Mouse (Mus musculus) cerebellum, adult 11 months (tissue): Measurements from ENCODE around the gene Sim2.

Experiments used
- DNase-seq: peaks from one replicate; pipeline ENCODE4 v3.0.0; 2022

Gene Sim2

DNA sequence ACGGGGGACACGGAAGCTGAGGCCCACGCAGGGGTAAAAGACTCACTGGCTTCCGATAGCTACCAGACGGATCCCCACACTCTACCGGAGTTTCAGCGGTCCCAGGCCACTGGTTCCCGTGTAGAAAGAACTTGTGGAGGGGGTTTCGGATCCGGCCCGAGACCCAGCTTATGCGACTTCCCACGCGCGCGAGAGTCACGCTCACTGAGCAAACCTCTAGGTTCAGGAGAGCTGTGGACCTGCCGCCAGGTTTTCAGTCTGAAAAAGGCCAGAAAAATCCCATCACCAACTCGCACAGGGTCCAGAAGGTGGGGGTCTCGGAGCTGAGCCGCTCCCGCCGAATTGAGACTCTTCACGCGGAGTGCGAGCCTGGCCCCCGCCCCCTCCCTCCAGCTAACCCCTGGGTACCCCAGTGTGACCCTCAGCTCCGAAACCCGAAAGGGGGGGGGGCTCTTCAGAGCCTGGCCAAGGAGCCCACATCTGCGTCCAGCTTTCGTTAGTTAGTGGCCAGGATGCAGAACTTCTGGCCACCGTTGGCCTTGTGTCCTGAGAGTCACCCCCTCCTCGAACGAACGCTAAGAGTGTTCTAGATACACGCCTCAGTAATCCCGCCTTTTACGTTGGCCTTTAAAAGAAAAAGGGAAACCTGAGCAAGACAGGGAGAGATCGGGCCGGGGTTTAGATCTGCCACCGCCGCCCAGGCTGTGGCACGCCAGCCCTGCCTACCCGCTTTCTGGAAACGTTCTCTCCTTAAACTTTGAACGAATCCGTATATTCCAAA lies 5.5 kb upstream of the Sim2 start:
- DNase-seq: no peak

DNA sequence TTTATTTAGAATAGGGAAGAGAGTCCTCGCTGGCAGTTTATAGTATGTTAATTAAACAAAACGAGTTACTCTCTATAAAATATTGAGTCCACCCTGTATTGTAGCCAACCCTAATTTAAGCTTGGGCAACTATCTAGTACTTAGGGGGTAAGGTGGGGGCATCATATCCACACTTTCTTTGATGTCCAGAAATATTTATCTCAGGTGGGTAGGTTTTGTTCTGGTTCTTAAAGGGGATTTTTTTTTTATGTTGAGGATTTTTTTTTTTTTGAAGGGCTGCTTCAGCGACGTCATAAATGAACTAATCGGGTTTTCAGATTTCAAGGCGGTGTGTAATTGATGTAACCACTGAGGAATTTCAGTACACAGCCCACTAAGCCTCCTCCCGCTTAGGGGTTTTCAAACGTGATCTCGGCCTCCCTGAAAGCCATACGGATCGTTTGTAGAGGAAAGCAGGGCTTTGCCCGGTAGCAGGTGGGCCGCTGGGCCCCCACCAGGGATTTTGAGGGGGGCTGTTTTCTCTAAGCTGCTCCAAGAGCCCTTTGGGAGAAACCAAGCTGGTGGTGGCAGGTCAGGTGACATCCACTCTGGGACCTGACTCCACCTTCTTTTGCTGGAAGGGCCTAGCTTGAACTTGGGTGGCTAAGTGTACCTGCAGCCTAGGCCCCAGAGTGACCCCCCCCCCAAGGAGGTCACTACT lies 4.7 kb upstream of the Sim2 start:
- DNase-seq: no peak

DNA sequence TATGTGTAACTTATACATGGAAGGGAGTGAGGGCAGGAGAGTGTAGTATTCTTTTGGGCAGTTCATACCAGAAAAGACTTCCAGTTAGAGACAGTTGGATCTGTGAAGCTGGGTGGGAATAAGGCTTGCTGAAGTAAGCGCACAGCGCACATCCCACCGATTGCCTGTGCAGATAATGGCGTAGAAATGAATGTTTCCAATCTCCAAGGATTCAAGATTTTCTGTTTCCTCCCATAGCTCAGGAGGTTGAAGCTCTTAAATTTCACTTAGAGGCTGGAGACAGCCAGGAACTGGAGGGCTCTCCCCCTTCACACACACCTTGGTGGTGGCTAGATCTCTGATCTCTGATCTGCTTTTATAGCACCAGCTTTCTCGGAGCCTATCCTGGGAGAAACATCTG lies 3.1 kb upstream of the Sim2 start:
- DNase-seq: no peak

DNA sequence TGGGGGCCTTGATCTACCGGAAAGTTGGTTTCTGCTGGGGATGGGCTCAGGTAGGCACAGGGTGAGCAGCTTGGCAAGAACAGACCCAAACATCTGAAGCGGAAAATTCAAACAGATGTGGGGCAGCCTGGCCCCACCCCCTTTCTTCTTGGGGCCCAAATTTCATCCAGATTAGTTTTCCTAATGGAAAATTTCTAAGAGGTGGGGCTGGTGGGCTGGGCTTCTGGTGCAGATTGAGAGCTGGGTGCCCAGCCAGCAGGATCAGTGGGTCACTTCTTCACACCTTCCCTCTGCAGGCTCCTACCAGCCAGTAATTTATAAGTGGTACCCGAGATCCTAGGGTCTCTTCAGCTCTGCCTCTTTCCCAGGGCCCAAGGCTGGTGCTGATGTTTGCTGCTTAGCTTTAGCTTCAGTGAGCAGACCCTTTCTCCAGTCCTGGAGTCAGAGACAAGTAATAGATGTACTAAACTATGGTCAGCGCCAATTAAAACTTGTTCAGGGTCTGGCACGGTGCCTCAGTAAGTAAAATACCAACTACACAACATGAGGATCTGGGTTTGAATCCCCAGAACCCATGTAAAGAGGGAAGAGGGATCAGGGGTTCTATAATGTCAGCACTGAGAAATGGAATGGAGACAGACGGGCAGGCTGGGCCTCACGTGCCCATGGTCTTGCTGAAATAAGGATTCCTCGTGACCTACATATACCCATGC lies 2.6 kb upstream of the Sim2 start:
- no peak for DNase-seq

DNA sequence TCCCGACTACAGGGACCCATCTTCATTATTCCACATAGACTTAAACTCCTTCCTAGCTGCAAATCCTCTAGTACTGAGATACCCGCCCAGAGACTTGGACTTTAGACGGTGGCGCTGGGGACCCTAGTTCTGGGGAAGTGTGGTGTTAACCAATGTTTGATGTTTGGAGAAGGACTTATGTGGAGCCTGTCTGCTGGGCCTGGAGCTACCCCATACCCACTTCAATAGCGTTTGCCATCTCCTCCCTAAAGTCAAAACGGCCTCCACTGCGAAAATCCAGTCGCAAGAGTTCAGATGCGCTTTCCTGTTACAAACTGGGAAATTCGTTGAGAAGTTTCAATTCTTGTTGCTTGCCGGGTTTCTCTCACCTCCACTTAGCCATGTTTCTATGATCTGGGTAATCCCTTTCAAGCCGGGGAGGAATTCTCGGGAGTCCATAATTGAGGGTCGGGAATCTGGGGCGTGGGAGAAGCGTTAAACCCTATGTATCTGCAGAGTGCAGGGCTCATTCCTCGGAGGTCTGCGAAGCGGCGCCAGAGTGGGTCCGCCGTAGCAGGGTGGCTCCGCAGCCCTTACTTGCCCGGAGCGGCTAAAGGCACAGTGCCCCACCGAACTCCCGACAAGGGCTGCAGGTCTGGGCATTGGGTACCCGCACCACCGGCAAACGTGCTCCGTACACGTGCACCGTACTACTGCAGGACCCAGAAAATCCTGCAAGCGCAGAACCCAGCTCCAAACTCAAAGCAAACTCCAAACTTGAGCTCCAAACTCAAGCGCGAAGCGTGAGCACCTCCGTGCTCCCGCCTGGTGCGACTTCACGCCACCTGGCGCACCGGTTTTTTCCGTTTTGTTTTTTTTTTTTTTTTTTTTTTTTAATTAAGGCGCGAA lies 1.5 kb upstream of the Sim2 start:
- DNase-seq: no peak

DNA sequence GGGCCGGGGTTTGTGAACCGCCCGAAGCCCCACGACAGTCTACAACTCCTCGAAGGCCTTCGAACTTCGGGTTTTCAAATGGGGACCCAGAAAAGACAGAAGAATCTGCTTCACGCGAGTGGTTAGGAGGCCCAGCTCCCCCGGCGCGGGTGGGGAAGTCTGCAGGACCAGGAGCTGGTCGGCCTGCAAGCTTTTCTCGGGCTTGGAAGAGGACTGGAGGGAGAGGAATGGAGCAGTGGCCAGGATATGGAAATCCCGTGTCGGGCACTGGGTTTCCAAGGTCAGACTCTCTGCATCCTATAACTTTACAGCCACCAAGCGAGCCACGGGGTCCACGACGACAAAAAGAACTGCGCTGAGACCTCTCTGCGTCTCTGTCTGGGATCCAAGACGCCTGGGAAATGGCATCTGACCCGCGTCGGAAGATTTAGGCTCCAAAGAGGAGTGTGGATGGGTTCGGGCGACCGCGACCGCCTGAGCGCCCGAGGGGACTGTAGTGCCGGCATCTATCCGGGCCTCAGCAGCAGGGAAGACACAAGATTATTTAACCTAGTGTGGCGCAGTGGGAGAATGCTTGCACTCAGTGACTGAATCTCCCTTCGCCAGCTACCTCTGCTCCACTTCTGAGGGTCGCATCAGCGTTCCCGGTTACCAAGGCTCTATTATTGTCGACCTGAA lies 744 bp upstream of the Sim2 start:
- no peak for DNase-seq

DNA sequence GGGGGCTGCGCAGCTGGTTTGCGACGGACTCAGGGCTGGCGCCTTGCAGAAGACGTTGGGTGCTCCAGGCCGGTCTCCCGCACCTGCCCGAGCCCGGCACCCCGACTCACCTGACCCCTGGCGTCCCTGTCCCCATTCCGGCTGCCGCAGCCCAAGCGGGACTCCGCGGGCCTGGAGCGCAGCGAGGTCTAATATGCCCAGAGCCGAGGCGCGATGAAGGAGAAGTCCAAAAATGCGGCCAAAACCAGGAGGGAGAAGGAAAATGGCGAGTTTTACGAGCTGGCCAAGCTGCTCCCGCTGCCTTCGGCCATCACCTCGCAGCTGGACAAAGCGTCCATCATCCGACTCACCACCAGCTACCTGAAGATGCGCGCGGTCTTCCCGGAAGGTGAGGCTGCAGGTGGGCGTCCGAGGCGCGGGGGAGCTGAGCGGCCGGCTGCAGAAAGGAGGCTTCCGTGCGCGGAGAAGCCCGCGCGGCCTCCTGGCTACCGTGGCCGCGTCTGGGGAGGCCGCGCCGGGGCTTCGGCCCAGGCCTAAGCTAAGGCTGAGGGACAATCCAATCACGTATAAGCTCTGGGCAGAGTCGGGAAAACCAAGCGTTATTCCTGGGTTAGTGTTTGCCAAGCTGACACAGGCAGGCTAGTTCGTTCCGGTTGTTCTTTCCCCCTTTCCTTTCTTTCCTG lies 1.0 kb downstream of the Sim2 start:
- no peak for DNase-seq

DNA sequence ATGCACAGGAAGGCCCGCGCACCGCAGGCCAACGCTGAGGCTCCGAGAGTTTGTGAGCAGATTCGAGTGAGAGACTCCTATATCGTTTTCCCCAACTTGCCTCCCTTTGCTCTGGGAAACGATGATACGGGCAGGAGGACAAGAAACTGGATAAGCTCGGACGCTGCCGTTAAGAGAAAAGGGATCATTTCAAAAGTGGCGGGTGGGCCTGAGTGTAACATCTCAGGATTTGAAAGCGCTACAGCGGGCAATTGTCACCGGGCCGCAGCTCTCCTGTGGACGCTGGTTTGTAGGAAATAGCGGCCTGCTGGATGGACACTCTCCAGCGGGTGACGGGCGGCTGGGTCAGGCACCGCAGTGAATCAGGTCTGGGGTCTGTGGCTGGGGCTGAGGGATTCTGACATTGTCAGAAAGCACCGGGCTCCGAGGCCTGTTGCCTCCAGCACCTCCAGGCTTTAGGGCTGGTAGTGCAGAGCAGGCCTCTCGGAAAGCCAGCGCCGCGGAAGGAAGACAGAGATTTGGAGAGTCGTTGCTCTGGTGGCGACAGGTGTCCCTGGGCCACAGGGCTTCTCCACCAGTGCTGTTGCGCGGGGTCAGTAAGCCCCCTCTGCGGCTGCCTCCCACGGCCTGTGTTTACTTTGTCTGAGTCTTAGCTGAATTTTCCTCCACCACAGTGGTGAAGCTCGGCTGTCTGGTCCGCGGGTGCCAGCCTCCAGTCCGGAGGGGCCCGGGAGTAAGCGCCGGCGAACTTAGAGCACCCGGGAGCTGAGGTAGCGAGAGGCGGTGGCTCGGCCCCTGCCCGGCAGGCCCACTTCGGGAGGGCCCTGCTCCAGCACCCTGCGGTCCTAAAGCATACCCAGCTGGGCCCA lies 2.2 kb downstream of the Sim2 start:
- DNase-seq: no peak

DNA sequence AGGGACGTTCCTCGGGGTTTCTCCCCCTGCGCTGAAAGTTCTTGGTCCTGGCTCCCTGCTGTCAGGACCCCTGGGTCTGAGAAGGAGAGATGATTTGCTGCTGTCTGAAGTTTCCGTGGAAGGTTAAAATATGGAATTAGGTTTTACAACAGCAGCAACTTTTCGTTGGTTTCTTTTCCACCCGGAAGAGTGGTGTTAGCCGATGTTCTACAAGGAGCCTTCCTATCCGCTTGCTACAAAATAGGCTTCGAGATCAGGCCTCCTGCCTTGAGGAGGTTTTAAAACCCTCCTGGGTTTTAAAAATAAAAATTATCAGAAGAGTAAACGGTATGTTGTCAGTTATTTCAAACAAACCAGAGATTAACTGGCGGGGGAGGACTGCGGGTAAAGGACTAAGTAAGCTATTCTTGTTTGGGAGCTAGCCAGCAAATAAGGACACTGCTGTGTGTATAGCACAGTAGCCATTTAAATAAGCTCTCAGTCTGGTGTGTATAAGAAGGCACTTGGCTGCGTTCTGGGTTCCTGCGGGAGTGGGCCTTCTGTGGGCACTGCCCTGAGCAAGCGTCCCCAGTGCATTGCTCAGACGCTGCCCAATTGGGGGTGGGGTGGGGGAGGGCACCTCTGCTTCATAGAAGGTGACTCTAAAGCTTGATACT lies 3.0 kb downstream of the Sim2 start:
- DNase-seq: no peak

DNA sequence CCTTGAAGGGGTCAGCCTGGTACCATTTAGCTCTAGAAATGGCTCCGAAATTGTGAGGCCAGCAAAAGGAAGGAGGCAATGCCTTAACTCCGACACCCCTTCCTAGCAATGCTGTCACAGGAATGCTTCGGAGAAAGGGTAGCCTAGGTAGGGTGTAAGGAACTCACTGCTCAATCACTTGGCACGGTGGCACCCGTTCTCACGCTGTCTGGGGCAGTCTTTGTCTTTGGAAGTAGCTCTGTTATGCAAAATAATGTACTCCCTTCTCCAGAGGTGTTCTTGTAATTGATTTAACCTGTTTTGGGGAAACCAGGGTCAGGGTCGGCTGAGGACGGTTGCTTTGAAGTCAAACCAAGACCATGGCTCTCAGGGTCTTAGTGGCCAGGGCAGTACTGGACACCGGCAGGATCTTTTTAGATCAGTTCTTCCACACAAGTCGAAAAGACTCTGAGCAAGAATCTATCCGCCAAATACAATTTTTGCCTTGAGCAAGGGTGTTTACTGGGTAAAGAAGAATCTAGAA lies 3.6 kb downstream of the Sim2 start:
- no peak for DNase-seq

DNA sequence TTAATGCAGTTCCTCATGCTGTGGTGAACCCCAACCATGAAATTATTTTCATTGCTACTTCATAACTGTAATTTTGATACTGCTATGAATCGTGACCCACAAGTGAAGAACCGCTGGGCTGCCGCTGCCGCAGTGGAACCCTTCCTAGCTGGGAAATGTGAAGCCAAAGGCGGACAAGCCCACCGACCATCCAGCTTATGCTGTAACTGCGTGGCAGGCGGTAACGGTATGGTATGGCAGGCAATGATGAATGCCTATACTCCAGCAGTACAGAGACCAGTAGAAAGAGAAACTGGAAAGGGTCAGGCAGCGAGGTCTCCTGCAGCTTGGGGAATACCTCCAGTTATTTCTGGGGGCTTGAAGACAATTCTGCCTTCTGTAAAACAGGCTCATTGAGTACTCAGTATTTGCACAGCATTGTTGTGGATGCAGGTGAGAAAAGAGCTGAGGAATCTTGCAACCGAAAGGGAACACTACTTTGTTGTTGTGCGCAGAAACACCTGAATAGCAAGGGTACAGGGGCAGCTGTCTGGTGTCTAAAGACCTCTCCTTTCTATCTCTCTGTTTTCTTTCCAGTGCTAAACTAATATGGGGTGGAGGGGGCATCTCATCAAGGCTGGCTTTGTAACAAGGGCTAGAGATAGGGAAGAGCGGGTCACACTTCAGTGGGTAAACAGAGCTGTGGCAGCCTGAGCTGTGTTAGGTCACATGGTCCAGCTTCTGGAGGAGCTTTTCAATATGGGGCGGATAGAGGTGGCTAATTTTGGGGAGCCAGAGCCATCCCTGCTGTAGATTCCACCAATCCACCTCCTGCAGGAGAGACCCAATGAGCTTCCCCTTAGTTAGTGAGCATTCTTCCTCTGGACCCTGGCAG lies 4.3 kb downstream of the Sim2 start:
- no peak for DNase-seq

DNA sequence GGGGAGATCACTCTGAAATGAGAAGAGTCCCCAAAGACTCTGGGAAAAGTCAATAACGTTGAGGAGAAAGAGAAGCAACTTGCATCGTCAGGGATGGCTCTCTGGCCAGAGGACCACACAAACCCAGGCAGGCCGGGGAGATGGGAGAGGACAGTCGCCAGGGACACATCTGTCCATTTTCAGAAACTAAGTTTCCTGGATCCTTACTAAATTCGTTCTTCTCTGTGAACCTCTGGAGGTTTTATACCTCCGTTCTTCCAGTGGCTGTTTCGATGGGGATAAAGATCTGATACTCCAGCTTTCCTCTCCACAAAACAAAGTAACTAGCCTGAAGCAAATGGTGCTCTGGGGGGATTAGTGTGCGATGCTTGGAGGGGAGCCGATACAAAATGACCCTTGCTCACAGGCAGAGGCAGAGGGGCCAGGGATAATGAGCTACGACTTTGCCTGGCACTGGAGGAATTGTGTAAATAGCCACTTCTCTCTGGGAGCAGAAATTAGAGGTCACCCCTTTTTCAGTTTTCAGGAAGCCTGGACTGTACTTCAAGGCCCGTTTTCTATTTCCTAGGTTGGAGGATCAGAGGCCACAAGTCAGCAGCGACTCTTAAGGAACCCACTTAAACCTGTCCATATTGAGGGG lies 7.9 kb downstream of the Sim2 start:
- DNase-seq: no peak

DNA sequence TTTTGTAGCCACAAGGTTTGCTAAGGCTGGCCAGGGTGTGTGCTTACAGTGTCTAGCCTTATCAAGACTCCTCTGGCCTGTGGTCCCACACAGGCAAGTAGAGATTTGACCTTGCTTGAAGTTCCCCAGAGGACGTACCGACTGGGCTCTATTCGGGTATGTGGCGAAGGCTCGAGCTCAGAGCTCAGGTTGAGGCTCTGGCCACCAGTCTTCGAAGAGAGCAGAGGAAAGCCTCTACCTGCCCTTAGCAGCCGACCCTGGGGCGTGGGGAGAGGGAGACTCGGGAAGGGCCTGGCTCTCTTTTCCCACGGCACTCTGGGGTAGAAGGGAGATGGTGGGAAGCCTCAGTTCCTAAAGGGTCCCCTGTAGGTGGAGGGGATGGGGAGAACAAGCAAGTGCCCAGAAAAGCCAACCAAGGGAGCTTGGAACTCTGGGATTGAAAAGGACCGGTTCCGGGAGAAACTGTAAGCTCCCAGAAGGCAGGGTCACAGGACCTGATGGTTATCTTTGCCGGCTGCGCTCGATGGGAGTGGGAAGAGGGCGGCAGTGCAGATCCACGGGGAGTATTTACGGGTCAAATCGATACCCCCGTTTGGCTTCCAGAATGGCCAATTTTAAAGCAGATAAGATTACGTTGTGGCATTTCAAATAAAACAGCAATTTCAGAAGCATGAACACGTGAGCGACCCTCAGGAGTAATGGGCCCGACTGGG lies 8.6 kb downstream of the Sim2 start:
- DNase-seq: no peak

DNA sequence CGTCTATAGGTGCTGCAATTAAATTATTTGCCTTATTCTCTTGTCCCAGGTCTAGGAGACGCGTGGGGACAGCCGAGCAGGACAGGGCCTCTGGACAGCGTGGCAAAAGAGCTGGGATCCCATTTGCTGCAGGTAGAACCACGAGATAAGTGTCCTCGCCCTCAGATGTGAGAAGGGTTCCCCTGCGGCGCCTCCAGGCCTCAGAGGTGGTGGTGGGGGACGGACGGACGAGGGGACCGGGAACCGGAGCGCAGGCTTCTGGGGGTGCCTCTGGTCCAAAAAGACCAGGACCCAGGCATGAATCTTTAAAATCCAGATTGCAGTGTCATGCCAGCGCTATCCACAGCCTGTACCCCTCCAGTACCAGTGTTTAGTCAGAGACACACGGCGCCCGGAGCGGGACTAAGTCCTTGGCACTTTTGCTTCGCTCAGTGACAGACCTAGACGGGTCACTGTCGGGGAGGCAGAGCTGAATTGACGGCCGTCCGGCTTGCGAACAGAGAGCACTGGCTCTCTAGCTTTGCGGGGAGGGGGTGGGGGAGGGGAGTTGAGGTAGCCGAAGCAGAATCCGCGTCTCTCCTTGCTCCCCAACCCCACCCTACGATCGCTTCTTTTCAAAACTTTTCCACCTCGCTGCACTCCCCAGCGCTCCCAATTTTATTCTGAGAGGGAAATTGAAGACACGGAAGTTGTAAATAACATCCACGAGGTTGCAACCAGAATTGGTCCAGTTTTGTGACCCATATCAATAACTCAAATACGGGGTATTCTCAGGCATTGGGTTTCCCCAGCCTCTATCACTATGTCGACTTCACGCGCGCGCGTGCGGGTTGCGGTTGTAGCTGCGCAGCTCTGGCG lies 9.7 kb downstream of the Sim2 start:
- DNase-seq: no peak

DNA sequence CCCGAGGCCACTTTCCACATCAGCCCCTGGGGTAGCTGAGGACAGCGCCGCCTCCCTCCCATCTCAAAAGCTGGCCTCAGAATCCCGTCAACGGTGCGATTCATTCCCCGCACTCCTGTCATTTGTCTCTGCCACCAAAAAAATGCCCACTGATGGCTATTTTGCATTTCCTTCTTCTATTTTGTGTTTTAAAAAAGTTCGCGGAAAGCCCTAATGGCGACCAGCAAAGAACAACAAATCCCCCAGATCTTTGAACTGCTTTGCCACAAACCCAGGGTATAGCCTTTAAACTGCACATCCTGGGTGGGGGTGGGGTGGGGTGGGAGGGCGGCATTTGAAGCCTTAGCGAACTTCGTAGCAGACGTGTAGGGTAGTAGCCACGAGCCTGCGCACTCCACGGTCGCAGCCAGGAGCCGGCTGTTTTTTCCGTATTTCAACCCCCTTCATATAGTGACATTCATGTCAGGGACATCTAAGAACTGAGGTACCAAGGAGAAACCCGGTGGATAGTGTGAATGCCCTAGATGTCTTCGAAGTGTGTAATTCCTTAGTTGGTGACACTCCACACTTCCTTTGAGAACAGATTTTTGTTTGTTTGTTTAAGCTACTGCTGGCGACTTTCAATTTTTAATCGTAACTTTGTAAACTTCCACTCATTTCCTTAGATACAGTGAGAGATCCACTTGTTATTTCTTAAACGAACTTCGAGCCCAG lies 10.5 kb downstream of the Sim2 start:
- DNase-seq: no peak

DNA sequence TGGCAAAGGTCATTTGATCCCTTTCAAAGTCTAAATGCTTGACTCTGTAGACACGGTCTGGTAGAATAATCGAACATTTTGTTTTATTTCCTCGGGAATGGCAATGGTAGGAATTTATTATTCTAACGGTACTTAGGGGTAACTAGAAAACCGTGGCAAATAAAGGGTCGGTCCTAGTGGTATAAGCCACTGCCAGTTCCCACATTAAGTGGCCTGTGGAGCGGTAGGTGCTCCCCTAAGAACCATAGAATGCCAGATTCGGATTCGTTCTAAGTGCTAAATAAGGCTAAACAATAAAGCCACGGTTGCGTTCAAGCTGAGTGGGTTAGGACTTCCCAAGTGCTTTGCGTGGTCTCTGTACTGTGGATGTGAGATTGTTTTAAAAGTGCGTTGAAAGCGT lies 11.7 kb downstream of the Sim2 start:
- no peak for DNase-seq
